Mouse (Mus musculus) megakaryocyte-erythroid progenitor cell, adult 5 weeks (primary cell): ENCODE results near the gene Lman2. TPM values are rescaled to one million over a fixed set of nuclear protein-coding genes. Genes with fewer than 3 reads are reported as not detected.

Experiments used
- polyA plus RNA-seq: library from polyadenylated mRNA; stranded (reverse); fragments of >175 nt; gene quantifications from 2 replicates; pipeline ENCODE4 v1.2.3, GENCODE M21; 2012

The Lman2 gene
- polyA plus RNA-seq = 128 and 133 TPM in 2 replicates

DNA sequence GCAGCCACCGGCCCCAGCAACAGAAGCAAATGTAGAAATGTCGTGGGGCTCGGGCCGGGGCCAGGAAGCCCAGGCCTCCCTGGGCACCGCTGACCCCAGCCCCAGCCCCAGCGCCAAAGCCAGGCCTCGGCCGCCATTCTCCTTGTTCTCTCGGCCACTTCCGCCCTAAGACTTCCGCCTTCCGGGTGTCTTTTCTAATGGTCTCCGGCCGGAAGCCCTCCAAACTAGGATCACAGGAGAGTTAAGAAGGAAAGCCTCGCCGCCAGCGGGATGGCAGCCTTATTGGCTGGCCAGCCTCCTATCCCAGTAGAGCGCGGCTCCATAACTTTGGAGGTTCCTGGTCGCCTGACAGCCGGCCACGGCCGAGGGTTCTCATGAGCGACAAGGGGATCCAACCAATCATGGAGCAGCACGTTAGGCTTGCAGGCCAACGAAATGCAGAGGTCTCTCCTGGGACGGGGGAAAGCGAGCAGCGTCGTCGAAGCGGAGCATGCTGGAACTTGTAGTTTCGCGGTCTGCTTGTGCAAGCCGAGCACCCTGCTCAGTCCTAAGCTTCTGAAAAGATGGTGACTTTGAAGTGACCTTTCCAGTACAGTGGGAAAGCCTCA lies at the start of gene Lman2:
Gene Lman2, minus strand, starts transcription at position 331 of the 608 bp plus-strand sequence.

DNA sequence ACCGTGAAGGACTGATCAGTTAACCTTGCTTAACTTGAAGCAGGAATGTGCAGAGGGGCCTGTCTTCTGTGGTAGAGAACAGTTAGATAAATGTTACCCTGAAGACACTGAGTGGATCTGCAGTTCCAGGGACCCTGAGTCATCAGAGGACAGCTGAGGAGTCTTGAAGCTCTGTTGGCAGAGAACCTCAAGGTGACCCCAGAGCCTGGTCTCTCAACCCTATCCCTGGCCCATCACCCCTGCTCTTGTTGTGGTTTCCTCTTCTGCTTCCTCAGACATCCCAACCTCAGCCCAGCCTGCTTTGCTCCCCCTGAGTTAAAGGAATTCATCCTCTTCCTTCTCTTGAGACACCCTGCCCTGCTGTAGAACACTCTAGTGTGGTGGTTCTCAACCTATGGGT lies 35.5 kb upstream of the Lman2 start, which contains the start of gene Slc34a1:
Gene Slc34a1, plus strand, starts transcription at position 100 of the 400 bp plus-strand sequence.

DNA sequence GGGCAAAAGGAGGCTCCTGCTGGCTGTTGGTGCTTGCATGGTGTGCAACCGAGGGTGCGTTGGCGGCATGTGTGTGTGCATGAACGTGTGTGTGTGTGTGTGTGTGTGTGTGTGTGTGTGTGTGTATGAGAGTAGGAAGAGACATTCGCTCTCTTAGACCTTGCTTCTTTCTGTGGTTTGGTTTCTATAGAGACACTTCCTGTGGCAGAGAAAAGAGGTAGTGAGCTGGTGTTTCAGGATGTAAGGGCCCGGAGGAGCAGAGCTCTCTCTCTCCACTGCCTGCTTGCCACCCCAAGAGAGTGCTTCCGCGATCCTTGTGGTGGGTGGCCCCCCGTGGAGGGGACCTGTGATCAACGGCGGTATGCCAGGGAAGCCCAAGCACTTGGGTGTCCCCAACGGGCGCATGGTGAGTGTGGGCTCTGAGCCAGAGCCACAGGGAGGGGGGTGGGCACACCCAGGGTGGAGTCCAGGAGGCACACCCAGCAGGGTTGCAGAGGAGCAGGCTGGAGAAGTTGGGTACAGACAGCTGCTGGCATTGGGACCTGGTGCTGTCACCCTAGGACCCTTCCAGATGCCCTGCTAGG lies 7.0 kb upstream of the Lman2 start, which contains the start of gene Rgs14:
Gene Rgs14, plus strand, starts transcription at position 202 of the 584 bp plus-strand sequence.

DNA sequence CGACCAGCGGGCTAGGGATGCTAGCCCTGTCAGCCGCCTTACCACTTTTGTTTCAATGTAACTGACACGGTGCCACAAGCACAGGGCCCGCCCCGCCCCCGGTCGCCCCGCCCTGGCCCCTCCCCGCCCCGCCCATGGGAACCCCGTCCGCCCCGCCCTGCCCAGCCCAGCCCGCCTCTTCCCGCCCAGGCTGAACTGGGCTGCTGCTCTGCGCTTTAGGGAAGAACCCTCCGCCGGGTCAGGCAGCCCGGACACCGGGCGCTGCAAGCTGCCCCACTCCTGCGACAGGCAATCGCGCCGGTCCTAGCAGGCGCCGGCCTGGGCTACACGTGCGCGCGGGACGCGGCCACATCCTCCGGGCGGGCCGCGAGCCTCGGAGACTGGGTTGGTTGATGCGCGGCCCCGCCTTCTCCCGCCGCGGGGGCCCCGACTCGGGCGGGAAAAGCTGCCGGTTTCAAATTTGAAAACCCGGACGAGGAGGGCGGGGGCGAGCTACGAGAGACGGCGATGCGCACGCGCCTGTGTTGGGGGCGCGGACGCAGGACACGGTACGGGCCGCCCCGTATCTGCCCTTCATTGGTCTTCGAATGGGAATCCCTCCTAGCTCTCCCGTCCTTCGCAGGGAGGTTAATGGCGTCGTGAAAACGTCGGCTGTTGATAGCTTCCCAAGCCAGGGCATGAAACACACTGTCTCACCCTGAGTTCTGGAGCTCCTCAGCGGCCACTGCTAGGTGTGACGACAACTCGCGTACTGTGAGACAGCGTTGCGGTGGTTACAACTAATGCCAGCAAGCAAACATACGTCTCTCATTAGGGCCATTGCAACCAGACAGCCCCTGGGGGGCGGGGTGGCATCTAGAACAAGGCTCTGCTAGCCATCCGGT lies 32.7 kb downstream of the Lman2 start, which contains the start of gene Mxd3:
Gene Mxd3, minus strand, starts transcription at position 141 of the 884 bp plus-strand sequence.

DNA sequence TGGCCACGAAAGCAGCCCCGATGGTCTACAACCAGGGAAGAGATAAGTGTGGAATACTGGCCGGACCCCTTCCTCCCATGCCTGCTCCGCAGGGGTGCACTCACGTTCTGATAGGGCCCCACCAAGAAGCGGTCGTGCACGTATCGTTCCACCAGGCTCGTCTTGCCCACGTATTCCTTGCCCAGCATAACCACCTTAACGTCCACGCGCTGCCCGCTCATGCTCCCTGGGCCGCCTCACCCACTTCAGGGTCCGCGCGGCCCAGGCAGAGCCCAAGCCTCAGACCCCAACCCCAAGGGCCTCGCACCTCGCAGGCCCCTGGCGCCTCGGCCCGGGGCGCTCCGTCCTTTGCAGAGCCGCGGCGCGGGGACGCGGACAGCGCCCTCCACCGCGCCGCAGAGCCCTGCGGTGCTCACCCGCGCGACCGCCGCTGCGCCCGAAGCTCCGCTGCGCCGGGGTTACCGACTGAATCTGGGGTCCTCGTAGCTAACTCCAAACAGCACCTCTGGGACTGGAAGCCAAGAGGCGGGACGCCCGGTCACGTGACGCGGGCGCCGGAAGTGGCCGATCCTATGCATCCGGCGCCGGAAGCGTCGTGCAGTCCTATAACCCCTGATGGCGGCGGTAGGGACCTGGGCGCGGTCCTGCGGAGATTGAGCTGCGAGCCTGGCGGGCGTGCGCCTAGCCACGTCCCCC lies 41.0 kb downstream of the Lman2 start, which contains the start of gene Rab24:
Gene Rab24, minus strand, starts transcription at position 513 of the 696 bp plus-strand sequence.

DNA sequence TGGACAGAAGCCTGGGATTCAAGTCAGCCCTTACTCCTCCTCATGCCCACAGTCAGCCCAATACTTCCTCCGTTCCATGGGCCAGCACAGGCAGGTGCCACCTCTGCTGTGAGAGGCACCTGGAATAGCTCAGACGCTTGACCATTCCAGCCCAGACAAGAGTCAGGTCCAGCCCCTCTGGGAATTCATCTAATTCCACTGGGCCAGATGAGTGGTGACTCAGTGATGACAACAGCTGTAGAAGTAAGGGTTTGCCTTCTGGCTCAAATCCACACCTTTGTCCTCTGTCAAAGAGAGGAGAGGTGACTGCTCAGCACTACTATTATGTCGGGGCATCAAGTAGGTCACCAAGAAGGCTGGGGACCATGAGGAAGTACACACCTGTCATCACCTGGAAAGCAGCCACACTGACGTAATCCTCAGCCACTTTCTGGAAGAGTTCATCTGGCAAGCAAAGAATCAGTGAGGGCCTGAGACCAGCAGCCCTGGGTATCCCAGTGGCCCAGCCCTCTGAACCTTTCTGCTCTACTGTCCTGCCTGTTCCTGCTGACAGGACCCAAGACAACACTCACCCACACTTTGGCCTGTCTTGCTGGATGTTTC lies 42.6 kb downstream of the Lman2 start, which contains the start of gene Prelid1:
Gene Prelid1, plus strand, starts transcription at position 570 of the 603 bp plus-strand sequence.

Other genes starting within 250 kb of the Lman2 start
- gene Gm17617, start 229.2 kb downstream of the Lman2 start, polyA plus RNA-seq = not detected in 2 replicates
- not detected in 2 replicates for gene Fgfr4, start 210.1 kb downstream of the Lman2 start, polyA plus RNA-seq
- gene Nsd1, start 153.0 kb downstream of the Lman2 start, polyA plus RNA-seq = 12.8 and 13.5 TPM in 2 replicates
- gene Prelid1, start 42.3 kb downstream of the Lman2 start, polyA plus RNA-seq = 274 and 289 TPM in 2 replicates
- gene Rab24, start 40.8 kb downstream of the Lman2 start, polyA plus RNA-seq = 79.4 and 99.3 TPM in 2 replicates
- 9.2 and 11.5 TPM in 2 replicates for gene Mxd3, start 33.0 kb downstream of the Lman2 start, polyA plus RNA-seq
- gene Rgs14, start 6.9 kb upstream of the Lman2 start, polyA plus RNA-seq = 18.1 and 18.7 TPM in 2 replicates
- 0.29 and 0.36 TPM in 2 replicates for gene Slc34a1, start 35.4 kb upstream of the Lman2 start, polyA plus RNA-seq
- gene Pfn3, start 52.4 kb upstream of the Lman2 start, polyA plus RNA-seq = not detected in 2 replicates
- 0.49 TPM in 1 of 2 replicates, not detected in the other for gene F12, start 64.0 kb upstream of the Lman2 start, polyA plus RNA-seq
- 84.4 and 86.7 TPM in 2 replicates for gene Grk6, start 82.3 kb upstream of the Lman2 start, polyA plus RNA-seq
- gene Prr7, start 101.5 kb upstream of the Lman2 start, polyA plus RNA-seq = 17.3 and 18.6 TPM in 2 replicates
- gene Dbn1, start 125.3 kb upstream of the Lman2 start, polyA plus RNA-seq = 6.1 and 8.7 TPM in 2 replicates
- gene Pdlim7, start 150.9 kb upstream of the Lman2 start, polyA plus RNA-seq = 79.3 and 93.6 TPM in 2 replicates
- 193 and 354 TPM in 2 replicates for gene Dok3, start 166.5 kb upstream of the Lman2 start, polyA plus RNA-seq
- 108 and 132 TPM in 2 replicates for gene Ddx41, start 173.9 kb upstream of the Lman2 start, polyA plus RNA-seq
- gene Fam193b, start 208.3 kb upstream of the Lman2 start, polyA plus RNA-seq = 99.9 and 120 TPM in 2 replicates
- 247 and 261 TPM in 2 replicates for gene Tmed9, start 210.9 kb upstream of the Lman2 start, polyA plus RNA-seq
- 31.0 and 33.7 TPM in 2 replicates for gene B4galt7, start 237.1 kb upstream of the Lman2 start, polyA plus RNA-seq